Mouse (Mus musculus): ENCODE data around the gene Cdk12. TPM values are rescaled to one million over a fixed set of nuclear protein-coding genes. Genes with fewer than 3 reads are reported as not detected.

Gene Cdk12
- total RNA-seq, 4 experiments from 2014 or later, result 10.5 to 15.2 (median 11.3) TPM

GRCm38 (mm10) chr11:98253807-98254206 is 50.9 kb downstream of the Cdk12 start:
- no peak for DNase-seq (ENCODE audit: low spot score in 2 of 2)

- DNase-seq (ENCODE audit: low spot score in 2 of 2), result no peak
Observed at GRCm38 (mm10) chr11:98260706-98261479, 58.0 kb downstream of the Cdk12 start.

- peak; percentile 53 to 57 for DNase-seq (ENCODE audit: low spot score in 2 of 2)
Observed at GRCm38 (mm10) chr11:98265039-98265438, 62.2 kb downstream of the Cdk12 start.

- no peak for DNase-seq (ENCODE audit: low spot score in 2 of 2)
Observed at GRCm38 (mm10) chr11:98265891-98266290, 63.0 kb downstream of the Cdk12 start.

GRCm38 (mm10) chr11:98266699-98267402 is 64.0 kb downstream of the Cdk12 start:
- DNase-seq (ENCODE audit: low spot score in 2 of 2), result no peak

- no peak for DNase-seq (ENCODE audit: low spot score in 2 of 2)
Observed at GRCm38 (mm10) chr11:98270066-98270465, 67.2 kb downstream of the Cdk12 start.

GRCm38 (mm10) chr11:98270466-98270865 is 67.6 kb downstream of the Cdk12 start:
- DNase-seq (ENCODE audit: low spot score in 2 of 2), result no peak

- no peak for DNase-seq (ENCODE audit: low spot score in 2 of 2)
Observed at GRCm38 (mm10) chr11:98283740-98284139, 80.9 kb downstream of the Cdk12 start.

- no peak for DNase-seq (ENCODE audit: low spot score in 2 of 2)
Observed at GRCm38 (mm10) chr11:98284230-98284629, 81.4 kb downstream of the Cdk12 start.

- no peak for DNase-seq (ENCODE audit: low spot score in 2 of 2)
Observed at GRCm38 (mm10) chr11:98285368-98285767, 82.5 kb downstream of the Cdk12 start.

GRCm38 (mm10) chr11:98287531-98287930 is 84.7 kb downstream of the Cdk12 start:
- DNase-seq (ENCODE audit: low spot score in 2 of 2), result no peak

GRCm38 (mm10) chr11:98287961-98288360 is 85.1 kb downstream of the Cdk12 start:
- no peak for DNase-seq (ENCODE audit: low spot score in 2 of 2)

GRCm38 (mm10) chr11:98289873-98290272 is 87.0 kb downstream of the Cdk12 start:
- DNase-seq (ENCODE audit: low spot score in 2 of 2), result no peak

GRCm38 (mm10) chr11:98290906-98291305 is 88.0 kb downstream of the Cdk12 start:
- DNase-seq (ENCODE audit: low spot score in 2 of 2), result no peak

- no peak for DNase-seq (ENCODE audit: low spot score in 2 of 2)
Observed at GRCm38 (mm10) chr11:98293070-98293469, 90.2 kb downstream of the Cdk12 start.

GRCm38 (mm10) chr11:98294188-98295012 is 91.5 kb downstream of the Cdk12 start:
- peak in 1 of 2 experiments; percentile 27 for DNase-seq (ENCODE audit: low spot score in 2 of 2)

GRCm38 (mm10) chr11:98295013-98295585 is 92.2 kb downstream of the Cdk12 start:
- DNase-seq (ENCODE audit: low spot score in 2 of 2), result no peak

- no peak for DNase-seq (ENCODE audit: low spot score in 2 of 2)
Observed at GRCm38 (mm10) chr11:98296277-98296676, 93.4 kb downstream of the Cdk12 start.

- DNase-seq (ENCODE audit: low spot score in 2 of 2), result no peak
Observed at GRCm38 (mm10) chr11:98296916-98297315, 94.1 kb downstream of the Cdk12 start.

- no peak for DNase-seq (ENCODE audit: low spot score in 2 of 2)
Observed at GRCm38 (mm10) chr11:98297778-98298177, 94.9 kb downstream of the Cdk12 start.

GRCm38 (mm10) chr11:98298484-98299205 is 95.8 kb downstream of the Cdk12 start:
- no peak for DNase-seq (ENCODE audit: low spot score in 2 of 2)
